Mouse (Mus musculus) CH12.LX (cell line): ENCODE data around the gene Pld5. TPM values are rescaled to one million over a fixed set of nuclear protein-coding genes. Genes with fewer than 3 reads are reported as not detected.

Source experiments
- DNase-seq: peaks from one replicate; pipeline ENCODE4 v3.0.0-alpha.2; 2013; ENCODE audit errors: extremely low read depth
- H3K27ac ChIP-seq: 2 replicates; pipeline ENCODE4 v1.5.1; 2012; ENCODE audit warnings: low read depth, mild to moderate bottlenecking, control low read depth, moderate library complexity; ENCODE audit not compliant: insufficient read depth
- H3K27me3 ChIP-seq: replicated peaks from 2 replicates; pipeline ENCODE3; 2012; ENCODE audit warnings: inconsistent platforms
- H3K36me3 ChIP-seq, 2 experiments: replicated peaks in 1 of 2; 2 replicates each; pipeline versions ENCODE3 to v1.6.1; 2012; ENCODE audit warnings: inconsistent platforms in 1 of 2, low read length in 1 of 2, mild to moderate bottlenecking in 1 of 2, mixed read lengths in 1 of 2, moderate library complexity in 1 of 2; ENCODE audit not compliant: control insufficient read depth in 1 of 2, insufficient read depth in 1 of 2
- H3K4me1 ChIP-seq, 2 experiments: 2 replicates each; pipeline ENCODE4 v1.6.1; 2012; ENCODE audit warnings: inconsistent platforms in 1 of 2, moderate library complexity in 1 of 2; ENCODE audit not compliant: insufficient read depth in 2 of 2, control insufficient read depth in 1 of 2
- H3K4me2 ChIP-seq: 2 replicates; pipeline ENCODE4 v1.6.1; 2012; ENCODE audit warnings: low read depth, mild to moderate bottlenecking, control low read depth; ENCODE audit not compliant: poor library complexity, insufficient read depth, severe bottlenecking
- H3K4me3 ChIP-seq, 3 experiments: fragments of 150-350 bp in 1 of 3; sonication (generic) in 1 of 3; replicated peaks in 1 of 3; 2 replicates each; pipeline versions ENCODE3 to v1.5.1; 2011 to 2012; ENCODE audit warnings: low read depth in 2 of 3, low read length in 2 of 3, mild to moderate bottlenecking in 2 of 3, moderate library complexity in 2 of 3, control low read depth in 1 of 3, improper control_type of control experiment in 1 of 3, inconsistent platforms in 1 of 3, mixed read lengths in 1 of 3; ENCODE audit not compliant: poor library complexity in 1 of 3
- H3K79me2 ChIP-seq: replicated peaks from 2 replicates; pipeline ENCODE4 v1.6.1; 2012; ENCODE audit warnings: mild to moderate bottlenecking, moderate library complexity; ENCODE audit not compliant: control insufficient read depth, poor library complexity, insufficient read depth, severe bottlenecking; ENCODE audit errors: extremely low read depth
- H3K9ac ChIP-seq: 2 replicates; pipeline ENCODE4 v1.6.1; 2012; ENCODE audit warnings: low read depth, mild to moderate bottlenecking, control low read depth, moderate library complexity; ENCODE audit not compliant: insufficient read depth
- H3K9me3 ChIP-seq: replicated peaks from 2 replicates; pipeline ENCODE3; 2012; ENCODE audit warnings: low read length, inconsistent platforms, mixed read lengths
- BHLHE40 ChIP-seq: IDR thresholded peaks from 2 replicates; pipeline ENCODE4 v1.6.1; 2011; ENCODE audit warnings: mild to moderate bottlenecking, low read depth, low read length, improper control_type of control experiment
- E2F4 ChIP-seq: IDR thresholded peaks from 2 replicates; pipeline ENCODE4 v1.6.1; 2011; ENCODE audit warnings: low read depth, low read length, improper control_type of control experiment; ENCODE audit not compliant: insufficient replicate concordance
- IRF4 ChIP-seq: IDR thresholded peaks from 2 replicates; pipeline ENCODE4 v1.6.1; 2014; ENCODE audit warnings: low read depth, mild to moderate bottlenecking, inconsistent platforms, low read length, improper control_type of control experiment
- JUN ChIP-seq: IDR thresholded peaks from 2 replicates; pipeline ENCODE4 v1.6.1; 2011; ENCODE audit warnings: low read depth, mild to moderate bottlenecking, low read length, improper control_type of control experiment, moderate library complexity; ENCODE audit not compliant: insufficient read depth
- MAFK ChIP-seq: IDR thresholded peaks from 2 replicates; pipeline ENCODE4 v1.6.1; 2011; ENCODE audit warnings: low read length, improper control_type of control experiment; ENCODE audit not compliant: insufficient replicate concordance
- MXI1 ChIP-seq: IDR thresholded peaks from 2 replicates; pipeline ENCODE4 v1.6.1; 2011; ENCODE audit warnings: mild to moderate bottlenecking, low read depth, low read length, improper control_type of control experiment
- PAX5 ChIP-seq: IDR thresholded peaks from 2 replicates; pipeline ENCODE4 v1.6.1; 2012; ENCODE audit warnings: low read length, inconsistent platforms, mixed read lengths
- RCOR1 ChIP-seq: conservative IDR thresholded peaks from 2 replicates; pipeline ENCODE4 v1.6.1; 2012; ENCODE audit warnings: low read depth, mild to moderate bottlenecking, inconsistent platforms, low read length, improper control_type of control experiment
- TCF12 ChIP-seq: IDR thresholded peaks from 2 replicates; pipeline ENCODE4 v1.6.1; 2014; ENCODE audit warnings: low read depth, mild to moderate bottlenecking, inconsistent platforms, low read length, improper control_type of control experiment
- UBTF ChIP-seq: IDR thresholded peaks from 2 replicates; pipeline ENCODE4 v1.6.1; 2012; ENCODE audit warnings: low read depth, mild to moderate bottlenecking, inconsistent platforms, low read length, improper control_type of control experiment, moderate library complexity
- USF2 ChIP-seq: conservative IDR thresholded peaks from 2 replicates; pipeline ENCODE4 v1.6.1; 2011; ENCODE audit warnings: low read depth, low read length, improper control_type of control experiment
- dilution Hi-C: fragments of 300-500 bp; cut with MboI; formaldehyde crosslinking; loops from 2 replicates; pipeline ENCODE4 v1.14.3; 2020; ENCODE audit warnings: low sequenced_read_pairs; ENCODE audit not compliant: extremely low pct_unique_long_range_greater_than_20kb, extremely low pct_ligation_motif_present
- in situ Hi-C: fragments of 300-500 bp; cut with MboI; formaldehyde crosslinking; loops from 3 replicates; pipeline ENCODE4 v1.14.3; 2019; ENCODE audit warnings: low sequenced_read_pairs, low pct_ligation_motif_present, low pct_unique_long_range_greater_than_20kb, mixed read lengths
- polyA plus RNA-seq: library from polyadenylated mRNA; unstranded; fragments of >175 nt; gene quantifications from 2 replicates; pipeline ENCODE4 v1.2.1, GENCODE M21; 2012; ENCODE audit warnings: low read depth; ENCODE audit not compliant: insufficient read length
- total RNA-seq, 2 experiments: library from RNA; depleted of rRNA; stranded (reverse); fragments of 300-350 nt in 1 of 2; fragments of >200 nt in 1 of 2; gene quantifications; 2 replicates each; pipeline ENCODE4 v1.2.3; 2012 to 2014

The Pld5 gene
- total and polyA plus RNA-seq, 3 experiments: not detected

DNA sequence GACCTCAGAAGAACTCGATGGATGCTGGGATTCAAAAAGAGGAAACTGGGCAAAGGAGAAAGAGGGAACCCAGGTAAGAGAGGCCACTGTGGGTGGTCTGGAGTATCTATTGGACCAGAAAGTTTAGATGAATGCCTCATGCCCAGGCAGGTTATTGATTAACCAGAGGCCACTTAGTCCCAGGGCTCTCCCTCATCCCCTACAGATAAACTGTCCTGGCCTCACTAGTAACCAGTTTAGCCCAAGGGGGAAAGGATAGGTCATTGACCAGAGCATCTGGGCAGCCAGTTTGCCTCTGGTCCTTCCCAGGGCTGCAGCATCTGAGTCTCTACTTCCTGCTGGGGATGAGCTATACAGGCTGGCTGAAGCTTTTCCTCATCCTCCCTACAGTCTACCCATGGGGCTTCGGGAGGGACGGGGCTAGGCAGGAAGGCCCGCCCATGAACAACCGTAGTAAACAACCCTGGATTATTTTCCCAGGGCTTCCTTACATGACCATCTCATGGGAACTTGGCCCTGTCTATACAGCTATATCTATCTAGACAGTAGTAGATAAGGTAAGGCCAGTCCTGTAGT is 361.3 kb downstream of the Pld5 start:
- H3K4me1 ChIP-seq: no peaks in the 10 kb centered on the region
- H3K27ac ChIP-seq: no peak overlapping the region
- peaks cover 2% of the 10 kb centered on the region for H3K9me3 ChIP-seq
- no peaks in the 10 kb centered on the region for H3K27me3 ChIP-seq
- H3K4me2 ChIP-seq: no peak overlapping the region
- no peak for TF ChIP-seq PAX5
- no peak for TF ChIP-seq TCF12
- TF ChIP-seq MXI1: no peak
- no peak for TF ChIP-seq IRF4
- TF ChIP-seq RCOR1: no peak
- TF ChIP-seq USF2: no peak
- TF ChIP-seq BHLHE40: no peak
- TF ChIP-seq MAFK: no peak
- no peak for TF ChIP-seq E2F4
- TF ChIP-seq UBTF: no peak
- TF ChIP-seq JUN: no peak
- H3K79me2 ChIP-seq: no peaks in the 10 kb centered on the region
- no peak overlapping the region for H3K4me3 ChIP-seq
- in situ Hi-C loops (no loop called here), dilution Hi-C loops (no loop called here)
- no peak for DNase-seq
- no peak overlapping the region for H3K9ac ChIP-seq
- peaks cover 15 to 30% of the 10 kb centered on the region in 2 experiments for H3K36me3 ChIP-seq
